Mouse (Mus musculus): ENCODE measurements around the gene Scly.

Gene Scly

GRCm38 (mm10) chr1:91297799-91298744 lies at the start of gene Scly:
Gene Scly (plus strand): TSS chr1:91298338.
- peak; percentile 96 for DNase-seq

GRCm38 (mm10) chr1:91248970-91249369 lies 49.2 kb upstream of the Scly start:
- no peak for DNase-seq

- DNase-seq, result peak; percentile 96
These were observed 48.3 kb upstream of the Scly start, which contains the start of gene Ube2f for GRCm38 (mm10) chr1:91249564-91250414. Gene Ube2f (plus strand): TSS chr1:91250304.

- DNase-seq, result peak; percentile 42
These were observed 47.6 kb upstream of the Scly start for GRCm38 (mm10) chr1:91250415-91251147.

GRCm38 (mm10) chr1:91251148-91251650 lies 46.9 kb upstream of the Scly start:
- no peak for DNase-seq

- DNase-seq, result no peak
These were observed 46.2 kb upstream of the Scly start for GRCm38 (mm10) chr1:91251927-91252326.

GRCm38 (mm10) chr1:91257918-91258317 lies 40.2 kb upstream of the Scly start:
- DNase-seq, result no peak

- no peak for DNase-seq
These were observed 38.3 kb upstream of the Scly start for GRCm38 (mm10) chr1:91259794-91260193.

GRCm38 (mm10) chr1:91262508-91262907 lies 35.6 kb upstream of the Scly start:
- no peak for DNase-seq

- no peak for DNase-seq
These were observed 25.9 kb upstream of the Scly start for GRCm38 (mm10) chr1:91272260-91272659.

- DNase-seq, result no peak
These were observed 21.6 kb upstream of the Scly start for GRCm38 (mm10) chr1:91276581-91276980.

- no peak for DNase-seq
These were observed 20.7 kb upstream of the Scly start for GRCm38 (mm10) chr1:91277480-91277879.

GRCm38 (mm10) chr1:91278410-91279119 lies 19.6 kb upstream of the Scly start:
- DNase-seq, result no peak

- no peak for DNase-seq
These were observed 19.0 kb upstream of the Scly start for GRCm38 (mm10) chr1:91279126-91279525.

GRCm38 (mm10) chr1:91282582-91282981 lies 15.6 kb upstream of the Scly start:
- DNase-seq, result no peak

- no peak for DNase-seq
These were observed 8.8 kb upstream of the Scly start for GRCm38 (mm10) chr1:91289375-91289774.

GRCm38 (mm10) chr1:91292101-91292825 lies 5.9 kb upstream of the Scly start:
- DNase-seq, result no peak

GRCm38 (mm10) chr1:91295544-91295943 lies 2.6 kb upstream of the Scly start:
- no peak for DNase-seq

GRCm38 (mm10) chr1:91299026-91299706 lies 1.0 kb downstream of the Scly start:
- no peak for DNase-seq

GRCm38 (mm10) chr1:91299707-91300426 lies 1.7 kb downstream of the Scly start:
- peak; percentile 61 for DNase-seq

Data from lung, postnatal 10 days (tissue).